Mouse (Mus musculus) cerebellum, adult 2 months (tissue): Measurements from ENCODE around the gene Abt1.

Source experiments
- CTCF ChIP-seq: fragments of 200-500 bp; IDR thresholded peaks from 2 replicates; pipeline ENCODE4 v1.5.1; 2011; ENCODE audit warnings: low read depth, mild to moderate bottlenecking, control low read depth, low read length, moderate library complexity, borderline replicate concordance; ENCODE audit not compliant: insufficient read depth
- POLR2A ChIP-seq: fragments of 200-500 bp; IDR thresholded peaks from 2 replicates; pipeline ENCODE4 v1.6.1; 2011; ENCODE audit warnings: low read length, control low read depth, borderline replicate concordance; ENCODE audit not compliant: insufficient read depth

GRCm38 (mm10) chr13:23383127-23383526, 40.5 kb downstream of the Abt1 start:
- TF ChIP-seq CTCF (no peak), POLR2A (no peak)
